Mouse (Mus musculus) embryonic facial prominence, embryonic 14.5 days (tissue): ENCODE data around the gene Timp3. TPM values are rescaled to one million over a fixed set of nuclear protein-coding genes. Genes with fewer than 3 reads are reported as not detected.

Experiments
- ATAC-seq: fragments of 200-750 bp; cut with Nextera tagmentation; 2 replicates; pipeline ENCODE4 v1.8.0; 2017; ENCODE audit warnings: low read depth, moderate number of reproducible peaks, moderate TSS enrichment
- DNase-seq: peaks from one replicate; pipeline ENCODE4 v3.0.0-alpha.2; 2015; ENCODE audit warnings: low spot score
- H3K27ac ChIP-seq: fragments of 300-500 bp; sonication (generic); replicated peaks from 2 replicates; pipeline ENCODE4 v1.5.1; 2014; ENCODE audit warnings: low read depth, mild to moderate bottlenecking, low read length, moderate library complexity
- H3K27me3 ChIP-seq: fragments of 300-500 bp; sonication (generic); replicated peaks from 2 replicates; pipeline ENCODE4 v1.6.1; 2014; ENCODE audit warnings: low read length; ENCODE audit not compliant: control insufficient read depth, insufficient read depth
- H3K36me3 ChIP-seq: fragments of 300-500 bp; sonication (generic); 2 replicates; pipeline ENCODE4 v1.6.1; 2014; ENCODE audit warnings: low read length, mixed read lengths; ENCODE audit not compliant: control insufficient read depth, insufficient read depth
- H3K4me1 ChIP-seq: fragments of 300-500 bp; sonication (generic); 2 replicates; pipeline ENCODE4 v1.6.1; 2014; ENCODE audit warnings: antibody characterized with exemption, low read length; ENCODE audit not compliant: control insufficient read depth, insufficient read depth
- H3K4me2 ChIP-seq: fragments of 300-500 bp; sonication (generic); 2 replicates; pipeline ENCODE4 v1.6.1; 2014; ENCODE audit warnings: low read depth, mild to moderate bottlenecking, low read length, moderate library complexity, mixed read lengths
- H3K4me3 ChIP-seq: fragments of 300-500 bp; sonication (generic); 2 replicates; pipeline ENCODE4 v1.5.1; 2014; ENCODE audit warnings: low read depth, mild to moderate bottlenecking, low read length
- H3K9ac ChIP-seq: fragments of 300-500 bp; sonication (generic); 2 replicates; pipeline ENCODE4 v1.6.1; 2014; ENCODE audit warnings: low read depth, mild to moderate bottlenecking, low read length, moderate library complexity, mixed read lengths
- H3K9me3 ChIP-seq: fragments of 300-500 bp; sonication (generic); 2 replicates; pipeline ENCODE4 v1.6.1; 2016; ENCODE audit warnings: low read length; ENCODE audit not compliant: control insufficient read depth
- WGBS: fragments of 180-500 bp; shearing (Covaris S2); extraction: QIAGEN DNeasy Blood & Tissue Kit; methylation state at CpG from one replicate; pipeline ENCODE4 v1.1.7; 2014; 5-methylcytosine and 5-hydroxymethylcytosine counted together
- polyA plus RNA-seq: library from polyadenylated mRNA; unstranded; fragments of >200 nt; fragmentation: Nextera tagmentation; extraction: Ambion mirVana; gene quantifications from 2 replicates; pipeline ENCODE4 v1.2.1, GENCODE M21; 2014

Timp3 gene
- polyA plus RNA-seq, 1 experiment from 2014 or later = 77.5 TPM

DNA sequence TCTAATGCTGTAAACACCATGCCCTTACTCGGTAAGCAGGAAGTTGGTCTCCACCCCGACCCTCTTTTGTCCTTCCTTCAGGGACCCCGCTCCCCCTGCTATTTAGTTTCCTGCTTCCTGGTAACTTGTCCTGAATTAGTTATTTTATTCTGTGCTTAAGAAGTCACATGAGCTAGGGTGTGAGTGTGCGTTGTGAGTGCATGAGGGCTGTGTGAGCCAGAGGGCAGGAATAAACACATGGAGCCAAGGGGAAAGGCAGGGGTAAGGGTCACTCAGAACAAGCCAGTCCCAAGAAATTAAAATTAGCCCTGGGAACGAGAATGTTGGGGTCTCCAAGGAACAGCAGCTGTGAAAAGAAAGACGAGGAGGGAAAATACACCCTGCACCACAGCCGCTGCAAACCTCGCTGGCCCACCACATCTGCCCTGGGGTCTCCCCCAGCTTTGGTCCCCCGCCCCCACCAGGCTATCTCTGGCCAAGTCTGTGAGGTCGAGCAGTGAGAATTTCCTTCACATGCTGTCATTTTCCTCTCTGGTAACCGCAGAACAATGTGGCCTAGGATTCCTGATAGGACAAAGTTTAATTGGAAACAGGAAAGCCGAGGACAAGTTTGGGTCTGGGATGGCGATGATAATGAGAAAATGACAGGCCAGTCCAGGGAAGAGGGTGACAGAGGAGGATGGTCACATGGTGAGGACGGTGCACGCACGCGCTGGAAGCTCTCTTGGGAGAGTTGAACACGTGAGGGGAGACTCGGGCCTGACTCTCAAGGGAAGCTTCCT is 26.6 kb upstream of the Timp3 start:
- H3K27me3 ChIP-seq = no peaks in the 10 kb centered on the region
- DNase-seq (peak; percentile 72), ATAC-seq (peak; percentile 70)
- no peaks in the 10 kb centered on the region for H3K9me3 ChIP-seq
- H3K4me1 ChIP-seq = peaks cover 17% of the 10 kb centered on the region
- H3K36me3 ChIP-seq = no peaks in the 10 kb centered on the region
- no peak overlapping the region for H3K4me2 ChIP-seq
- WGBS = 28% methylated on average over 19 of the region's 19 CpGs
- H3K9ac ChIP-seq = no peak overlapping the region
- H3K4me3 ChIP-seq = no peak overlapping the region
- peak overlapping the region; percentile 12 for H3K27ac ChIP-seq

- WGBS = 83% methylated on average over 5 of the region's 5 CpGs
- no peak overlapping the region for H3K9ac ChIP-seq
- no peaks in the 10 kb centered on the region for H3K27me3 ChIP-seq
- no peaks in the 10 kb centered on the region for H3K36me3 ChIP-seq
- H3K4me1 ChIP-seq = peaks cover 27% of the 10 kb centered on the region
- H3K4me2 ChIP-seq = no peak overlapping the region
- DNase-seq (no peak), ATAC-seq (no peak)
- no peak overlapping the region for H3K4me3 ChIP-seq
- no peaks in the 10 kb centered on the region for H3K9me3 ChIP-seq
- no peak overlapping the region for H3K27ac ChIP-seq
These were observed 24.6 kb upstream of the Timp3 start for GRCm38 (mm10) chr10:86275585-86275984.

DNA sequence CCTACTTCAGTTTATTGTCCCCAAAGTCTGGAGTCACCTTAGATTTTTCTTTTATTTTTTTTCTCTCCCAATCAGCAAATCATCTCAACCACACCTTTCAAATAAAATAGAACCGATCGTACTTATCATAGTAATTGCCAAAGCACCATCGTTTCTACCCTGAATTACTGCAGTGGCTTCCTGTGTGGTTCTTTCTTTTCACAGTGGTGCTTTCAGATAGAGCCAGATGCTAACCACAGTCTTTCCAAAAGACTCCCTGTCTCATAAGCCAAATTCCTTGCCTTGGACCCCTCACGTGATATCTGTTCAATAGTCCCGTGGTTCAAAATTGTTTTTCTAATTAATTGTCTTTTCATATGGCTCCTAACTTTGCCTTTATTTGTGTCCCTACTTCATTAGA is 22.8 kb upstream of the Timp3 start:
- Histone ChIP-seq H3K9ac (no peak overlapping the region), H3K9me3 (no peaks in the 10 kb centered on the region), H3K4me2 (no peak overlapping the region), H3K4me3 (no peak overlapping the region), H3K36me3 (no peaks in the 10 kb centered on the region), H3K27ac (no peak overlapping the region), H3K27me3 (no peaks in the 10 kb centered on the region), H3K4me1 (peaks cover 27% of the 10 kb centered on the region)
- ATAC-seq (no peak), DNase-seq (no peak)
- 77% methylated on average over 5 of the region's 5 CpGs for WGBS

GRCm38 (mm10) chr10:86278481-86278880 is 21.7 kb upstream of the Timp3 start:
- no peak overlapping the region for H3K4me2 ChIP-seq
- no peaks in the 10 kb centered on the region for H3K27me3 ChIP-seq
- H3K9me3 ChIP-seq = no peaks in the 10 kb centered on the region
- H3K4me1 ChIP-seq = peaks cover 17% of the 10 kb centered on the region
- no peaks in the 10 kb centered on the region for H3K36me3 ChIP-seq
- H3K27ac ChIP-seq = no peak overlapping the region; the same call in 1 of the 2 replicates
- H3K4me3 ChIP-seq = no peak overlapping the region
- WGBS = 31% methylated on average over 2 of the region's 2 CpGs
- DNase-seq (no peak), ATAC-seq (no peak)
- H3K9ac ChIP-seq = no peak overlapping the region

GRCm38 (mm10) chr10:86279579-86280168 is 20.5 kb upstream of the Timp3 start:
- 73% methylated on average over 7 of the region's 7 CpGs for WGBS
- Histone ChIP-seq H3K9me3 (no peaks in the 10 kb centered on the region), H3K4me1 (peaks cover 12% of the 10 kb centered on the region), H3K9ac (no peak overlapping the region), H3K27me3 (no peaks in the 10 kb centered on the region), H3K4me3 (no peak overlapping the region), H3K36me3 (no peaks in the 10 kb centered on the region), H3K27ac (no peak overlapping the region), H3K4me2 (no peak overlapping the region)
- peak; percentile 26 for DNase-seq
- ATAC-seq = no peak

DNA sequence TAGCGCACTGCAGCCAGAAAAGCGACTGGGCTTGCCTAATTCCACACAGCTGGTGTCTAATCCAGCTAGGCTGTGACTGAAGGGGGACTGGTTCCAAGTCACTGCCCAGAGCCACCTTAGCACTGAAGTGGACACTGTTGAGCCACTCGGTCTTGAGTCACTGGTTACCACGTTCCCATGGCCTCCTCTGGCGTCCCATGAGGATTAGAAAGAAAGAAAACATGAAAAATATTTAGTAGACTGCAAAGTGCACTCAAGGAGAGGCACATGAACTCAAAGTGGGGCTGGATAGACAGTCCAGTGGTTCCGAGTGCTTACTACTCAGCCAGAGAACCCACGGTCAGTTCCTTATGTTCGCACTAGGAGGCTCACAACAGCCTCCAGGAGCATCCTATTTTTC is 18.9 kb upstream of the Timp3 start:
- H3K4me3 ChIP-seq = no peak overlapping the region
- ATAC-seq = no peak
- peaks cover 12% of the 10 kb centered on the region for H3K4me1 ChIP-seq
- 87% methylated on average over 8 of the region's 8 CpGs for WGBS
- no peaks in the 10 kb centered on the region for H3K9me3 ChIP-seq
- DNase-seq = no peak
- no peaks in the 10 kb centered on the region for H3K36me3 ChIP-seq
- no peak overlapping the region for H3K27ac ChIP-seq
- H3K27me3 ChIP-seq = no peaks in the 10 kb centered on the region
- H3K9ac ChIP-seq = no peak overlapping the region
- H3K4me2 ChIP-seq = no peak overlapping the region

DNA sequence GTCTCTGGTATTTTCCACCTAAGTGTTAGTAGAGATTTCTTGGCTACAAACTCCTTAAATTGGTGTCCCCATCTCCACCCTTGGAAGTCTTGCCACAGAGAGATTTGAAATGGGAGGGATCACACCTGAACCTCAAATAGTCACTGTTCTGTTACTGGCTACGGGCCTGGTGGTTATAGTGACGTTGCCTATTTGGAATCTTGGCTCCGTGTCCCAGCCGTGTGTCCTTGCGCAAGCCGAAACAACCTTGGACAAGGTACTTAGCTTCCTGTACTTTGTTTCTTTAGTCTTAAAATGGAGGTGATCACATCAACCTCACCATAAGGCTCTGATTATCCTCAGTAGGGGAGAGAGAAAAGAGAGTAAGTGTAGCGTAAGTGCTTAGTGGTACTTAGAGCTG is 13.7 kb upstream of the Timp3 start:
- H3K36me3 ChIP-seq = no peaks in the 10 kb centered on the region
- no peaks in the 10 kb centered on the region for H3K4me1 ChIP-seq
- 75% methylated on average over 7 of the region's 7 CpGs for WGBS
- H3K27me3 ChIP-seq = no peaks in the 10 kb centered on the region
- no peak overlapping the region for H3K9ac ChIP-seq
- H3K4me3 ChIP-seq = no peak overlapping the region
- no peak overlapping the region for H3K27ac ChIP-seq
- DNase-seq (no peak), ATAC-seq (no peak; the same call in 1 of the 2 replicates)
- no peak overlapping the region for H3K4me2 ChIP-seq
- no peaks in the 10 kb centered on the region for H3K9me3 ChIP-seq

DNA sequence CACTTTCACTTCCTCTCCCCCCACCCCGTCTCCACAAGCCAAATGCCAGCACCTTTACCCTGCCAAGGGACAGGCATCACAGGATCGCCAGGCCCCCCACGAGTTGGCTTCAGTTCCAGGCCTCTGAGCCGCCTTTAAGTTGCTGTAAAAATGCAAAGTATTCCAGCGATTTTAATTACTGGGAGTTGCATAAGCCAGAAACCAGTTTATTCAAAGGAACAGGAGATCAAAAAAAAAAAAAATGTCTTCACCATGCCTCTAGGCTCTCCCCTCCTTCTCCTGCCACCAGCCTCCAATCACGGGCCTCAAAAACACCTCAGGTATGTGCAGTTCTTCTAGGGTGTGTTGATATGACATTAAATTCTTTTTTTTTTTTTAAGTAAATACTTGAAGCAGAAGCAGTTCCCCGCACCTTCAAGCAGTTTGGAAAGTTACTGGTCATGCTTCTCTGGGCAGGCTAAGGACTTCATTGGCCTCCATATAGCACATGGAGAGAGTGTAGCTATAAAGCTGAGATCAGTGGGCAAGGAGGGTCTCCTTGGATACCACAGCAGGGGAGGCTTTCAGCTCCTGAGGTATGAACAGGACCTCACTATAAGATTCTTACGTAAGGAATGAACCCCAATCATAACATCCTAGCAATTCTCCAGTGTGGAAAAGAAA is 9.9 kb upstream of the Timp3 start:
- Histone ChIP-seq H3K27me3 (no peaks in the 10 kb centered on the region), H3K9me3 (no peaks in the 10 kb centered on the region), H3K36me3 (no peaks in the 10 kb centered on the region), H3K9ac (no peak overlapping the region), H3K4me1 (peaks cover 8% of the 10 kb centered on the region), H3K27ac (no peak overlapping the region), H3K4me3 (no peak overlapping the region), H3K4me2 (no peak overlapping the region)
- DNase-seq (peak; percentile 59), ATAC-seq (peak; percentile 48; the same call in 1 of the 2 replicates)
- WGBS = 52% methylated on average over 8 of the region's 8 CpGs
